Mouse (Mus musculus) 3134 (cell line): ENCODE data around the gene Apom.
"Not testable (repeated sequence)": the region's sequence is repeated elsewhere in the genome, so short reads cannot be mapped to it uniquely, and the experiment has no call there.

Experiments
- DNase-seq: peaks from one replicate; pipeline ENCODE4 v3.0.0-alpha.2; 2011; ENCODE audit warnings: low spot score; ENCODE audit not compliant: insufficient read length; ENCODE audit errors: extremely low read depth

Gene Apom

DNA sequence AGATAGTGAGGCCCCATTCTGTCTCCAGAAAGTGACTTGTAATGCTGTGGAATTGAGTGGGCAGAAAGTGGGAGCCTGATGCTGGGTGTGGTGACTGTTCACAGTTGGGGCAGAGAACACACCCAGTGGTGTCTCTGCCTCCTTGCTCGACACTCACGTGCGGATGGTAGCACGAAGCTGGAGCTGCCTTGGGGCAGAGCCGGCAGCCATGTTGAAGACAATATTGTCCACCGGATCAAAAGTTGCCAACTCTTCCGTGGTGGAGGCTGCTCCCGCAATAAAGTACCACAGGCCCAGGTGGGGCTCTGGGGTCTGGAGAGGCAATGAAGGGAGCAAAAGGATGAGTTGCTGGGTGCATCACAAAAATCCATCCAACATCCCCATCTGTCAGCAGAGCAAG is 812 bp downstream of the Apom start:
- DNase-seq = no peak

DNA sequence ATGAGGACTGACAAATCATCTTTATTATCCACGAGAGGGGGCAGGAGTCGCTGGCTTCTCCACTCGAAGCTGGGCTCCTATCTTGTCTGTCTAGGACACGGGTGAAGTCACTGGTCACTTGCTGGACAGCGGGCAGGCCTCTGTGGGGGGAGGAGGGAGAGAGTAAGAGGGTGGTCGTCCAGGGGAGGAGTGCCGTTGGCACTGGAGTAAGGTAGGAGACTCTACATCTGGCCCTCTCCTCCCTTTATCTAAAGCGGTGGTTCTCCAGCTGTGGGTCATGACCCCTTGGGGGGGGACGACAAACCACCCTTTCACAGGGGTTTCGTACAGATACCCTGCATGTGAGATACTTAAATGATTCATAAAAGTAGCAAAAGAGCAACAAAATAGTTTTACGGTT is 2.9 kb downstream of the Apom start:
- DNase-seq = no peak

DNA sequence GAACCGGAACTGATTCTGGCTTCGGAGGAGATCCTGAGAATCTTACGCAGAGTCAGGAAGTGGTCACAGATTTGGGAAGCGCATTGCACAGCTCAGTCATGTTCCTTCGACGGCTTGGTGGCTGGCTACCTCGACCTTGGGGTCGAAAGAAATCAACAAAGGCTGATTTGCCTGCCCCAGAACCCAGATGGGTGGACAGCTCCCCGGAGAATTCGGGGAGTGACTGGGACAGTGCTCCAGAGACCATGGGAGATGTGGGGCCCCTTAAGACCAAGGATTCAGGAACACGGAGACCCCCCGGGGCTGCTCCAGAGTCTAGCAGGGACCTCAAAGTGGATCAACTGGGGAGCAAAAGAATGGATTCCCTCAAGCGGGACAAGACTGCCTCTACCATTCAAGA is 4.8 kb downstream of the Apom start:
- no peak for DNase-seq

DNA sequence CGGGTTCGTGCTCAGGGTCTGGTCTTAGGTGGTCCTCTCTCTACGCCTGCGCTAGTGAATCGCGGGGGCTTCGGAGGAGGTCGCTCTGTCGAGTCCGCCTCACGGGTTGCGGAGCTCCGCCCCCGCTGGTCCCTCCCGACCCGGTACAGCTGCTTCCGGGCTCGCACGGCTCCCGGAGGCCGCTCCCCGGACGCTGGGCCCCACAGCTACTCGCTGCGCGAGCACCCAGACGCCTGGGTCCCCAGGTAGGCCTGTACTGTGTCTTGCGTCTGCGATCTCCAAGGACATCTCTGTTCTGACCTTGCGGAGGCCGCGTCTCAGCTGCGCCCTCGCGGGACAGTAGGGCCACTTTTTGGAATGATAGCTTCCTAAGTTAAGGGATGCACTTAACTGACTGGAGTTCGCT is 5.6 kb downstream of the Apom start, which contains the start of gene D17H6S53E:
TSS of gene D17H6S53E (plus strand) at position 168 of the 406 bp plus-strand sequence.
- DNase-seq = peak; percentile 87

DNA sequence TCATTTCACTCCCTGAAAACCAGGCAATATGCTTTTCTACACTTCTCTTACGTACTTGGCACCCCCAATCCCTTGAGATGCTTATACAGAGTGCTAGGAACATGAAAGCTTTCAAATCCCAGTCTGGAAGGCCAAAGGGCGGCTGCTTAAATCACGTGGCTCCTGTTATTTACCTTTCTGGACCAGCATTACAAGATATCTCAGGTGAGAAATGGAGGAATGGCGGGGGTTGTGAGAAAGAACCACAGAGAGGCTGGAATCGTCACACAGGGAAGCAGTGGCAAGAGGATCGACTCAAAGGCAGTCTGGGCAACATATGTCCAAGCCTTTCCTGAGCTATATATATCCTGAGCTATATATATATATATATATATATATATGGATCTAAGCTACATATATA is 6.3 kb downstream of the Apom start:
- DNase-seq = no peak

DNA sequence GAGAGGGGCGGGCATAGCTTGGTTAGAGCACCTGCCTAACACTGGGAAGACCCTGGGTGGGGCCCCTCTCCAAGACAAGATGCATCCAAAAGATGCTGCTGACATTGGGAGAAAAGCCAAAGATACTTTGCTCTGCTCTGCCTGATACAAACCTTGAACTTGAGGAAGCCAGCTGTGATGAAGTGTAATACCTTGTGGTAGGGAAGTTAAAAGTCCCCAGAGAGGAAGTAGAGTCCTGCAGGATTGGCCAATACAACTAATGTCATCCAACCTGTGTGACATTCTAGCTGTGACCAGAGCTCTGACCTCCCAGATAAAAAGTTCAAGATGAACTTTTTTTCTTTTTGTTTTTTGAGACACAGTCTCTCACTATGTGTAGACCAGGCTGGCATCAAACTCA is 6.8 kb downstream of the Apom start:
- no peak for DNase-seq

DNA sequence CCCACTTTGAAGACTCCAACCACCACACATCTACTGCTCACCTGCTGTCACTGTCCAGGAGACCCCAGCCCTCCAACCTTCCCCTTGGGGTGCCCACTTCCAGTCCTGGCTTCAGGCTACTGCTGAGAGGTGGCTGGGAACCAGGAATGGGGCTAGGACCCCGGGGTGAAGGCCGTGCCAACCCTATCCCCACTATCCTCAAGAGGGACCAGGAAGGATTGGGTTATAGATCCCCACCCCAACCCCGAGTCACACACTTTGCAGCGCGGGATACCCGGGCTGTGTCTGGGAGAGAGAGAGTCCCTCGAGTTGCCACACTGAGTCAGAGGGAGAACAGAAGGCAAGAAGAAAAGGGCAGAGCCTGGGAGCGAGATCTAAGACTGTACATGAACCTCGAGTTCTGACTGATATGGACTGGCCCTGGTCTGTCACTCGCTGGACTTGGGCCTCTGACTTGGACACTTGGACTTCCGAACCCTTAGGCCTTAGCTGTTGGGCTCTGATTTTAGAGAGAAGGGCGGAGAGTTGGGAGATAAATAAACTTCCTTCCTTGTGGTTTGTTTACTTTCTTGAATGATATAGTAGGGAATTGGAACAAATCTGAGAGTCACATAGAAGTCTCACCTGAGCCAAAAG is 7.5 kb downstream of the Apom start:
- not testable (repeated sequence) for DNase-seq

DNA sequence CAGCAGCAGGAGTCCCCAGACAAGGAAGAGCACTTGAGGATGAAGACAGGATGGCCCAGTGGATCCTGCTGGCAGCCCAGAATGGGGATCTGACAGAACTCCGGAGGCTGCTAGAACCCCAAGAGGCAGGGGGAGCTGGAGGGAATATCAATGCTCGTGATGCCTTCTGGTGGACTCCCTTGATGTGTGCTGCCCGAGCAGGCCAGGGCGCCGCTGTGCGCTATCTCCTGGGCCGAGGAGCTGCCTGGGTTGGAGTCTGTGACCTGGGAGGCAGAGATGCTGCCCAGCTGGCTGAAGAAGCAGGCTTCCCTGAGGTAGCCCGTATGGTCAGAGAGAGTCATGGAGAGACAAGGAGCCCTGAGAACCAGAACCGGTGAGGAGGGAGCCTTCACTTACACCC is 8.6 kb downstream of the Apom start:
- DNase-seq = not testable (repeated sequence)

DNA sequence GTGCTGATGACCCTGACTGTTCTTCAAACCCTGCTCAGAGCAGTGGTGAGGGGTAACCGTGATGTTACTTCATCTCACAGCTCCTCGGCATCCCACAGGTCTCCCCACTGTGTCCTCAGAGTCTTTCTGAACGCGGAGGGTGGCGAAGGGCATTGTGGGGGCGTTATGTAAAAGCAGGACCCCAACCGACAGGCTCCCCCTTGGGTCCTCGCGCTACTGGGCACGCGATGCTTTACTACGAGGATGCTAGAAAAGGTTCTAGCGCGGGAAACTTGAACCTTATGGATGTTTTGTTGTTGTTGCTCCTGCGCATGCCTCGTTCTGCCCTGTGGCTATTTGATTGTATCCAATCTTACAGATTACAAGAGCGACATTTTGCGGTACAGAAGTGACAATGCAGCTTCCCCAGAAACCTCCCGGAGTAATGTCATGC is 10.0 kb downstream of the Apom start, which contains the start of gene Csnk2b:
TSS of gene Csnk2b (minus strand) at position 183 of the 433 bp plus-strand sequence.
- no peak for DNase-seq

DNA sequence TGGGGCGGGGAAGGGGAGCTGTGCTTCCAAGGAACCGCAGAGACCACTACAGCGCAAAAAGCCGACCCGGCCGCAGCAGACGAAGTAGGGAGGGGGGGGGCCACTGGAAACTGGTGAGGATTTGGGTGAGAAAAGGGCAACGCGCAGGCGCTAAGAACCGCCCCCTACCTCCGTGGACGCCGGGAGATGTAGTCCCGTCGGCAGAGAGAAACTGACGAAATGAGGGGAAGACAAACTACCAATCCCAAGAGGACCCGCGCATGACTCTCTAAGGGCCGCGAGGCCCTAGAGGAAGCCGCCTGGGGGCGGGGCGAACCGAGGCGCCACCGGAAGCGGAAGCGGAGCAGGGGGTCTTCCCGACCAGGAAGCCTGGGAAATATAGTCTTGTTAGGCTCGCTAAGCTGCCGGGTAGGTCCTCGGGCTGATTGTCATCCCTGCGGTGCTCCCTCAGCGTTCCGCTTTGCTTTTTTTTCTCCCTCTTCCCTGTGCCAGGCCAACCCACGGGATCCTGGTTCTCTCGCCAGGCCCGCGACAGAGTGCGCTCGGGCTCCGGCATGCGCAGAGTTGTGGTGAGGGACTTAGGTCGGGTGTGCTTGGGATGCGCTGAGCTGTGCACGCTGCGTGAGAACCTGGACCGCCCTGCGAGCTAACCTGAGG is 10.6 kb downstream of the Apom start, which contains the start of gene Gpank1:
TSS of gene Gpank1 (plus strand) at position 313 of the 657 bp plus-strand sequence.
- DNase-seq = peak; percentile 100

DNA sequence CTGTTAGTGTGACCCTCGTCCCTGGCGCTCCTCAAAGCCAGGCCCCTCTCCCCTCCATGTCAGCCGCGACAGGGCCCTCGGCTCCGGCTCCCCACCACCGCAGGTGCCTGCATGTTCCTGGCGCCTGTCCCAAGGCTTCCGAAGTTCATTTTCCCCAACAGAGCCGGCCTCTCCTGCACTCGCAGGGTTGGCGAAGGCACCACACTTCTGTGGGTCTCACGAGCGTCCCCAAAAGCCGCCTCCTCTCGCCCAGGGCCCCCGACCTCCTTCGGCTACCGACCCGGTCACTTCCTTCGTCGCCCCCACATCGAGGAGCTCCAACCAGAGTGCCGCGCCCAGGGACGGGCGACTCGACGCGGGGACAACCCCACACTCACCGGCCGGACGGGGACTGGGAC is 11.1 kb downstream of the Apom start:
- no peak for DNase-seq

DNA sequence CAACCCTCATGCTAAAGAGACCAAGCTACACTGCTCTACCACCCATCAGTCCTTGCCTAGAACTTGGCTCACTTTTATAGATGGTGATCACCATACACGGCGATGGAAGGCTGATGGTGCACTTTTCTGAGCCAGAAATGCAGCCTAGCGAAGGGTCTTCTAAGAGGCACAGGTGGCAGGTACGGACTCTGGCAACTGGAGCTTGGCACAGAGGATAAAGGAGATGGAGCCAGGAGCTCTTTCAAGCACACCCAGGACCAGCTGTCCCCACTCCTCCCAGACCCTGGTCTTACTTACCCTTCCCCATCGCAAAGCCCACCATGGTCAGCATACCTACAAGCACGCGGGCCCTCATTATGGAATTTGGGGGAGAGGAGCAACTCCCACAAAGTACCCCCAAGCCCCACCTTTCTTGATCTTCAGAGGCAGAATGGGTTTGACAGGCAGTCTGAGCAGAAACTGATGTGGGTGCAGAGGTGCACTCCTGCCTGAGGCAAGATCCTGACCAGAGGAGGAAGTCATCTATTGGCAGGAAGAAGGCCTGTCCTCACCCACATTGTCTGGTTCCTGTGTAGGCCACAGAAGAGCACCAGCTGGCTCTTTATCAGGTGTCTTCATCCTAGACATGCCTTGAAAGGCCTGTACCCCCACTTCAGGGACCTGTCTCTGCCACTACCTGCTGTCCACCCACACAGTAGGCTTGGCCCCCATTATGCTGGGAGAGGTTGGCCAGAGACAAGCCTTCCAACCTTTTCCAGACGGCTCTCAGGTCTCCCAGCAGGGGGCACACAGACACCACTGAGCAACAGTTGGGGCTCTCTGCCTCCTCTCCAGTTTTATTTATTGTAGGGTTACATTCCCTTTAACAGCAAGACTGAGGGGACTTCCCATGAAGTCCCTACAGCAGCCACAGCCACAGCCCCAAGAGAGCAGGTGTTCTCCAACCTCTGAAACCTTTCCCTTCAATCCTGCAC is 16.5 kb downstream of the Apom start, which contains the start of gene Ly6g5b:
TSS of gene Ly6g5b (minus strand) at position 383 of the 974 bp plus-strand sequence.
- no peak for DNase-seq

DNA sequence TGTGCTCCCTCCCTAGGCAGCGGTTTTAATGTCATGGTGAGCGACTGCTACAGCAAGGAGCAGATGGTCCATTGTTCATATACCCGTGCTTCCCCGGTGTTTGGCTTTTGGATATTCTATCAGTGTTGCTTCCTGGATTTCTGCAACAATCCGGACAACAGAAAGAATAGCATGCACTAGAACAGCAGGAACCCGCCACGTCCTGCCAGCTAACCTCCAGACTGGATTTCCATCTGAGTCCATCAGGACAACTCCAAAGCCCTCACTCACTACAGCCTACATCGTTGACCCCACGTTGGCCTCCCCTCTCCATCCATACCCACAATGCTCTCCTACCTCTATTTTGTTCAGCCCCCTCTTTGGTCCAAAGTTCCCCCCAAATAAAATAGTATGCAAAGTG is 20.1 kb downstream of the Apom start:
- no peak for DNase-seq

DNA sequence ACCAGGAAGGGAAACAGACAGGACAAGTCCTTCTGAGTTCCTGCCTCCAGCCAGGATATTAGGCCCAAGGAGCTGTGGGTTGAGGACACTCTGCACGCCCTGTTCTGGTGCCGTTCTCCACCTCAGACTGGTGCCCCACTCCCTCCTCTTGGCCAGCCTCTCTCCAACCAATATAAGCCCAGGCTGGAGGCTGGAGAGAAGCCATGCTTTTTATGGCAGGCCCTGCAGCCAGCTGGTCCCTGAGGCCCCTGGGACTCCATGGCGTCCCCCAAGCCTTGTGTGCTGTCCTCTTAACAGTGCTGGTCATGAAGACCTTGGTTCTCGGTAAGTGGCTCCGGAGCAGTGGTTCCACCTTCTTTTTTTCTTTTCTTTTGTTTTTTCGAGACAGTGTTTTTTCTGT is 23.8 kb downstream of the Apom start, which contains the start of gene Ly6g5c:
TSS of gene Ly6g5c (plus strand) at position 183 of the 400 bp plus-strand sequence.
- no peak for DNase-seq

DNA sequence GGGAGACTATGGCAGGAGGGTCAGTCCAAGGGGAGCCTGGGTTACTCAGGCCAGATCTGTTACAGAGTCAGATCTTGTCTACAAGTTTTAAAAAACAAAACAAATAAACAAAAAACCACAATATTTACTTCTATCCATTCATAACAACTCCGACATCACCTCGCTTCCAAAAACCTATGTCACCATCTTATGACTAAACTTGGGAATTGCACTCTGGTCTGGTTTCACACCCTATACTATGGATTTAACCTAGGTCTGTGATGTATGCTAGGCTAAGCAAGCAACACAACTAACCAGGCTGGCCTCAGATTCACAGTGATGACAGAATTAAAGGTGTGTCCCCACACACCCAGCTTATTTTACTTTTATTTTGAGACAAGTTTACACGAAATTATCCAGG is 25.3 kb downstream of the Apom start:
- DNase-seq = no peak

DNA sequence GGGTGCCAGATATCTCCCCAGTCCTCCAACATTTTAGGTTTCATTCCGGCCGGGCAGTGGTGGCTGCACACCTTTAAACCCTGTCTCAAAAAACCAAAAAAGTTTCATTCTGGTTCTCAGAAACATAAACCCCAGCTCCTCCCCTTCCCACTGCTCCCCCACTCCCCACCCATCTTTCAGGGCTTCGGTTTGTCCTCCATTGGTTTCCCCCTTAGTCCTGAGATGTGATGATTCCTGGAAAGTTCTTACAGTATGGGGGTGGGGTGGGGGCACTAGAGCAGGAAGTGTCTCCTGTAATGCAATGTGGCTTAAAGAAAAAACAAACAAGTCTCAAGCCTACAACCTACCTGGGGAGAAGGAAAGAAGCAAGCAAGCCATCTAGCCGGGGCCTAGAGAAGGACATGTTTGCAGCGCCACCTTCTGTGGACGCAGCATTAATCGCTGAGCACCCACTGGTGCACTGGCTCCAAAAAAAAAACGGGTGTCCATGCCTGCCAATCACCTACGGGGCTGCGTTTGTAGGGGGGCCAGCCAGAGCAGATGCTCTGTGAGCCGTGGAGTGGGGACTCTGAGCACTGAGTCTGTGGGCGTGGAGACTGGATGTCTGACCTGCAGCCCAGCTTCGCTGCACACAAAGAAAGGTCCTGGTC is 26.0 kb downstream of the Apom start:
- no peak for DNase-seq

DNA sequence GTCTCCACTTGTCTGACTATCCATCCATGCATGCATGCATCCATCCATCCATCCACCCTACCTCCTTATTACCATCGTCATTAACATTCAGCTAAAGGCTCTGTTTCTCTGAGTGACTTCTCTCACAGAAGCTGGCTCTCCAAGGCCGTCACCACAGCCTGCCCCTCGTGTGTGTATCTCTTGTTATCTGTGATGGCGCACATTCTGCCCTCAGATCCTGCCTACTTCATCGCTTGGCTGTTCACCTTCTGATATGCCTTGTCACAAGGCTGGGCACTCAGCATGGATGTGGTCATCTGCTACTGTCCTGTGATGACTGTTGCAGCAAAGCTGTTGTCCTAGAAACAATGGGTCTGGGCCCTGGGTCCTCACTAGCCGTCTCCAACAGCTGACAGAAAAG is 27.1 kb downstream of the Apom start:
- DNase-seq = no peak

DNA sequence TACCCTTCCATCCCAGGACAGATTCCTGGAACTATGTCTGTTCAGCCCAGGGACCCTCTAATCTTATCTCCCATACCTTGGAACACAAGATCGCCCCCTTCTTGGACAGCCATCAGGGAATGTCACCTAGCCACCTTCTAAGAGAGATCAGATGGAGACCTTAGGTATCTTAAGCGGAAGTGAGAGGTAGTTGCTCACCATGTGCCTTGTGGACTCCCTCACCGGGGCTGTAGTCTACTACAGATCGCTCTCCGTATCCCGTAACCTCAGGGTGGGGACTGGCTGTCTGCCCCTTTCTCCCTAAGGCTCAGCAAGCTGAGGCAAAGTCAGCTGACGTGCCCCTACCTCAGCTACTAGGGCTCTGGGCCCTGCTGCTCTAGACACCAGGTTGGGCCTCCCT is 27.8 kb downstream of the Apom start:
- DNase-seq = no peak

DNA sequence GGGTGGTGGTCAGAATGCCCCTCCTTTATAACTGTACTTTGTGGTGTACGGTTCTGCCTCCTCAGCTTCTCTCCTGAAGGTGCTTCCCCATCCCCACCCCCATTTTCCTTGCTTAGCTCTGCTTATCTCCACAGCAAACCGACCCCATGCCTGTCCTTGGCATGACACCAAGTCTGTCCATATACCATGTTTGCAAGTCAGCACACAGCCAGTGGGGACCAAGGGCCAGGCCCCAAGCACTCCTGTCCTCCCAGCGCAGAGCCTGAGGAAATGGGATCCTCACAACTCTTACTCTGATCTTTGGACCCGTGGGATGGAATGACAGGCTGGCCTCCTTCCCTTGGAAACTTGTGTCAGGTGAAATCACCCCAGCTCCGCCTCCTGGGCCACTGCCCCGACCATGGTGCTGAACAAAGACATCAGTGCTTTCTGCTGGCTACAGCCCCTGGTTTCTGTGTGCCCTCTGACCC is 28.6 kb downstream of the Apom start:
- no peak for DNase-seq

DNA sequence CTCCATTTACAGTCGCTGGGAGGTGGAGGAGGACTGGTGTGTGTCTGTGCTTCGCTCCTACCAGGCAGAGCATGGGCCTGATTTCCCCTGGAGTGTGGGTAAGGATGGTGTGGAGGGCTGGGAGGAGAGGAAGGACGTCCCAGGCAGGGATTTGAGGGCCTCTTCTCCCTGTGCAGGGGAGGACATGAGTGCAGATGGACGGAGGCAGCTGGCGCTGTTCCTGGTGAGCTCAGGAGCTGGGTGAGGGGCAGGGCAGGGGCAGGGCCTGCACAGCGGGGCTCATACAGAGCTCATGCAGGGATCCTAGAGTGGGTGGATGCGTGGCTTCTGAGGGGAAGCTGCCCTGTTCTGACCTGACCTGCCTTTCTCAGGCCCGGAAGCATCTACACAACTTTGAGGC is 29.6 kb downstream of the Apom start:
- DNase-seq = no peak
